Mouse (Mus musculus) cortical plate, adult 2 months (tissue): Measurements from ENCODE around the gene Susd5. TPM values are rescaled to one million over a fixed set of nuclear protein-coding genes. Genes with fewer than 3 reads are reported as not detected.

Experiments used
- H3K27ac ChIP-seq: fragments of 200-500 bp; 2 replicates; pipeline ENCODE4 v1.5.1; 2012; ENCODE audit warnings: low read length, control low read depth, inconsistent platforms; ENCODE audit not compliant: insufficient read depth
- H3K4me1 ChIP-seq: fragments of 200-500 bp; 2 replicates; pipeline ENCODE4 v1.6.1; 2011; ENCODE audit warnings: low read length; ENCODE audit not compliant: control insufficient read depth, insufficient read depth
- H3K4me3 ChIP-seq: fragments of 200-500 bp; 2 replicates; pipeline ENCODE4 v1.5.1; 2011; ENCODE audit warnings: mild to moderate bottlenecking, low read length, control low read depth; ENCODE audit not compliant: insufficient read depth
- CTCF ChIP-seq: fragments of 200-500 bp; IDR thresholded peaks from 2 replicates; pipeline ENCODE4 v1.5.1; 2011; ENCODE audit warnings: mild to moderate bottlenecking, control low read depth, low read length; ENCODE audit not compliant: insufficient read depth; ENCODE audit errors: extremely low read depth
- POLR2A ChIP-seq: fragments of 200-500 bp; IDR thresholded peaks from 2 replicates; pipeline ENCODE4 v1.6.1; 2011; ENCODE audit warnings: mild to moderate bottlenecking, low read length, control low read depth; ENCODE audit not compliant: insufficient read depth; ENCODE audit errors: extremely low read depth
- polyA plus RNA-seq: library from polyadenylated mRNA; depleted of rRNA; stranded (reverse); fragments of >200 nt; gene quantifications from 2 replicates; pipeline ENCODE4 v1.2.3, GENCODE M21; 2012

The Susd5 gene
- polyA plus RNA-seq, 1 experiment, result 4.3 TPM

- TF ChIP-seq CTCF, result no peak
- TF ChIP-seq POLR2A, result no peak
- H3K4me3 ChIP-seq, result peak overlapping the region; percentile 70
- H3K4me1 ChIP-seq, result 0 out of 2 replicates have a peak, but pooled peaks cover 1% of the 10 kb centered on the region
- H3K27ac ChIP-seq, result 0 out of 2 replicates have a peak overlapping the region, but pooled peaks have one; percentile 93
Observed at GRCm38 (mm10) chr9:114025846-114026245, 31.1 kb upstream of the Susd5 start.

GRCm38 (mm10) chr9:114026261-114026934 is 30.5 kb upstream of the Susd5 start:
- 0 out of 2 replicates have a peak, but pooled peaks cover 1% of the 10 kb centered on the region for H3K4me1 ChIP-seq
- peak overlapping the region; percentile 93 for H3K27ac ChIP-seq
- H3K4me3 ChIP-seq, result peak overlapping the region; percentile 70
- TF ChIP-seq CTCF, result no peak
- TF ChIP-seq POLR2A, result peak; percentile 67

GRCm38 (mm10) chr9:114040945-114041344 is 16.0 kb upstream of the Susd5 start:
- H3K4me3 ChIP-seq, result no peak overlapping the region
- no peak overlapping the region for H3K27ac ChIP-seq
- no peak for TF ChIP-seq POLR2A
- TF ChIP-seq CTCF, result peak; percentile 32; the same call in 1 of the 2 replicates
- H3K4me1 ChIP-seq, result no peaks in the 10 kb centered on the region

GRCm38 (mm10) chr9:114042490-114042889 is 14.4 kb upstream of the Susd5 start:
- Histone ChIP-seq H3K4me3 (no peak overlapping the region), H3K27ac (no peak overlapping the region), H3K4me1 (no peaks in the 10 kb centered on the region)
- TF ChIP-seq POLR2A (no peak), CTCF (no peak)

- H3K27ac ChIP-seq, result no peak overlapping the region
- TF ChIP-seq POLR2A (no peak), CTCF (peak; percentile 22; the same call in 1 of the 2 replicates)
- no peak overlapping the region for H3K4me3 ChIP-seq
- no peaks in the 10 kb centered on the region for H3K4me1 ChIP-seq
Observed at GRCm38 (mm10) chr9:114044446-114044845, 12.5 kb upstream of the Susd5 start.

- Histone ChIP-seq H3K4me1 (no peaks in the 10 kb centered on the region), H3K27ac (no peak within 1 kb of the TSS), H3K4me3 (no peak within 1 kb of the TSS)
- TF ChIP-seq POLR2A (no peak), CTCF (no peak)
Observed at GRCm38 (mm10) chr9:114046028-114046427, 10.9 kb upstream of the Susd5 start, which contains the start of gene Fbxl2. Gene Fbxl2, minus strand, starts transcription at chr9:114046191.

- no peaks in the 10 kb centered on the region for H3K4me1 ChIP-seq
- TF ChIP-seq POLR2A (no peak), CTCF (no peak)
Observed at GRCm38 (mm10) chr9:114046676-114047075, 10.3 kb upstream of the Susd5 start.

GRCm38 (mm10) chr9:114050106-114050505 is 6.8 kb upstream of the Susd5 start:
- TF ChIP-seq POLR2A (no peak), CTCF (no peak)
- Histone ChIP-seq H3K4me3 (no peak overlapping the region), H3K4me1 (no peaks in the 10 kb centered on the region), H3K27ac (no peak overlapping the region)

More at GRCm38 (mm10) chr9:114046676-114047075, 10.3 kb upstream of the Susd5 start:
- no peak overlapping the region for H3K4me3 ChIP-seq
- no peak overlapping the region for H3K27ac ChIP-seq

- no peak overlapping the region for H3K27ac ChIP-seq
- H3K4me3 ChIP-seq, result no peak overlapping the region
- TF ChIP-seq CTCF (no peak), POLR2A (0 out of 2 replicates have a peak, but pooled peaks have one; percentile 12)
Observed at GRCm38 (mm10) chr9:114050778-114051177, 6.2 kb upstream of the Susd5 start.

GRCm38 (mm10) chr9:114052031-114052430 is 4.9 kb upstream of the Susd5 start:
- Histone ChIP-seq H3K4me1 (no peaks in the 10 kb centered on the region), H3K4me3 (no peak overlapping the region), H3K27ac (no peak overlapping the region)
- TF ChIP-seq CTCF, result no peak
- no peak for TF ChIP-seq POLR2A

More at GRCm38 (mm10) chr9:114050778-114051177, 6.2 kb upstream of the Susd5 start:
- H3K4me1 ChIP-seq, result no peaks in the 10 kb centered on the region

- H3K4me3 ChIP-seq, result no peak overlapping the region
- TF ChIP-seq POLR2A (no peak), CTCF (no peak)
- H3K27ac ChIP-seq, result no peak overlapping the region
- H3K4me1 ChIP-seq, result no peaks in the 10 kb centered on the region
Observed at GRCm38 (mm10) chr9:114052866-114053265, 4.1 kb upstream of the Susd5 start.
